Mouse (Mus musculus): ENCODE measurements around the gene Tbx2. TPM values are rescaled to one million over a fixed set of nuclear protein-coding genes. Genes with fewer than 3 reads are reported as not detected.

The Tbx2 gene
- polyA plus RNA-seq, 1 experiment from 2014 or later = 0.64 TPM

DNA sequence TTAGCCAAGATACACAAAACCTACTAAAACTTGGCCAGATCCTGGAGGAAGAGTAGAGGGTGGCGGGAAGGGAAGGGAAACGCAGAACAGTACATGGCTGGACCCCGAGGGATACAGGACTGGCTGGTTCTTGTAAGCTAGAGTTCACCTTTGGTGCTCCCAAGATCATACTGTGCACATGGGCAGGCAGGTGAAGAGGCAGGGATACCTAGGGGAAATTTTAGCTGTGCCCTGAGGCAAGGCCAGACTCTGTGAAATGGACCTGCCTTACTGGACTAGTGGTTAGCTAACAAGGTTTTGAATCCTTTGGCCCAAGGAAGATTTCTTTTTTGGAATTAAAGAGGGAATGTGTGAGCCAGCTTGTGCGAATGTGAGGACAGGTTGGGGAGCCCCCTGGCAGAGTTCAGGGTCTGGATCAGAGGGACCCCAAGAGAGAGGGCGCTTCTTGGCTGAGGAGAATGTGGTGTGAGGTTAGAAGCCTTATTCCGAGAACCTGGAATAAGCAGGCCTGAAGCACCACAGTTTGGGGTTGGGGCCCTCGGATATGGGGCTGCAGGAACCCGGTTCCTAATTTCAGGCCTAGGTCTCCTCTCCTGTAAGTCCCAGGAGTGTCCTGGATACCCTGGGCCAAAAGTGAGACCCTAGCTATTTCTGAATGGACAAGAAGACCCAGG, 56.8 kb downstream of the Tbx2 start:
- peaks cover 73% of the 10 kb centered on the region for H3K27me3 ChIP-seq (replicated peaks; ENCODE audit: control insufficient read depth, insufficient read depth, low read length)
- no peak overlapping the region for H3K27ac ChIP-seq (ENCODE audit: low read depth, low read length)
- H3K9ac ChIP-seq (ENCODE audit: low read depth, low read length) = no peak overlapping the region
- no peaks in the 10 kb centered on the region for H3K4me1 ChIP-seq (ENCODE audit: control insufficient read depth, insufficient read depth, low read depth, low read length)
- no peaks in the 10 kb centered on the region for H3K36me3 ChIP-seq (ENCODE audit: control insufficient read depth, insufficient read depth, low read length)
- H3K9me3 ChIP-seq (ENCODE audit: control insufficient read depth, low read length) = no peaks in the 10 kb centered on the region
- WGBS = 18% methylated on average over 8 of the region's 8 CpGs
- H3K4me3 ChIP-seq (ENCODE audit: low read length) = no peak overlapping the region
- no peak for ATAC-seq
- no peak overlapping the region for H3K4me2 ChIP-seq (ENCODE audit: low read length)

DNA sequence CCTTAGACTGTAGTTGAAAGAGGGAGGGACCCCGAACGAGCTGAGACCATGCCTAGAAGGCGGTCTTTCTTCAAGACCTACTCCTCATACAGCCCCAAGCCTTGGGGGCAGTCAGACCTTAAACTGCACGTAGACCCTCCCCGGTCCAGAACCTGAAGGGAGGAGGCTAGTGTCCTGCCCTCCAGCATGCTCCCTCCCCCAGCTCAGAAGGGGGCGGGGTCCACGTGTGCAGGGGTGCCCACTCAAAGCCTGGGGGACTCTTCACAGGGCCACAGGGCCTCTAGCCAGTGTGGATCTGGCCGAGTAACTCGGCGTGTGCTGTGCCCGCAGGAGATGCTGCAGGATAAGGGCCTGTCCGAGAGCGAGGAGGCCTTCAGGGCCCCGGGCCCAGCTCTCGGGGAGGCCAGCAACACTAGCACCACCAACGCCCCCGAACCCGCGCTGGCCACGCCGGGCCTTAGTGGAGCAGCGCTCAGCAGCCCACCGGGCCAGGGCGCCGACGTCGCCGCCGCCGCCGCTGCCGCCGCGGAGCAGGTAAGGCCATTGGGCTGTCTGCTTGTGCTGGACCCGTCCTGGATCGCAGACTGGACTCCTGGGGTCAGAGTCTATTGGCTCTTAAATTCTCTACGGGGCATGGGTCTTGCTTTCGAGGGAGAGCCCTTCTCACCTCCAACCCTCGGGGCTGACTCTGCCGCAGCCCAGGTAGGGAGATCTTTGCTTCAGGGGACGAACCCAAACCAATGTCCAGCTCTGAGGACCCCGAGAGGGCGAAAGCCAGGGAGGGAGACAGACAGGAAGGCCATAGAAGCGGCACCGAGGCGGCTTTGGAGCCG, 57.6 kb downstream of the Tbx2 start:
- H3K9me3 ChIP-seq (ENCODE audit: control insufficient read depth, low read length) = no peaks in the 10 kb centered on the region
- no peak for ATAC-seq
- peaks cover under 1% of the 10 kb centered on the region; the same call in 1 of the 2 replicates for H3K4me1 ChIP-seq (ENCODE audit: control insufficient read depth, insufficient read depth, low read depth, low read length)
- H3K27ac ChIP-seq (ENCODE audit: low read depth, low read length) = no peak overlapping the region
- no peak overlapping the region for H3K9ac ChIP-seq (ENCODE audit: low read depth, low read length)
- H3K4me3 ChIP-seq (ENCODE audit: low read length) = no peak overlapping the region
- no peaks in the 10 kb centered on the region for H3K36me3 ChIP-seq (ENCODE audit: control insufficient read depth, insufficient read depth, low read length)
- 3% methylated on average over 41 of the region's 47 CpGs for WGBS
- peaks cover 67% of the 10 kb centered on the region for H3K27me3 ChIP-seq (replicated peaks; ENCODE audit: control insufficient read depth, insufficient read depth, low read length)
- no peak overlapping the region for H3K4me2 ChIP-seq (ENCODE audit: low read length)

DNA sequence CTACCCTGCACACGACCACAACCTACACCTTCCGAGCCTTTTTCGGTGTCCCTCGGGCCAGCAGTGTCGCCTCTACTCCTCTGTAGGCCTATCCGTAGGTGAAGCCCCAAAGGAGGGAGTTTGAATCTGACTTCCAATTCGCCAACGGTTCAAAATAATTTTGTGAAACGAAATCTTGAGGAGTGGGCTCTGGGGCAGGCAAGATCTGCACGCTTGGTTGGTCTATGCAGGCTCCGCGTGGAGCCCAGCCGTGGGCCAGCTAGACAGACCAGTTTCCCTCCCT, 58.2 kb downstream of the Tbx2 start:
- 5% methylated on average over 13 of the region's 13 CpGs for WGBS
- Histone ChIP-seq H3K9me3 (ENCODE audit: control insufficient read depth, low read length) (no peaks in the 10 kb centered on the region), H3K4me3 (ENCODE audit: low read length) (no peak overlapping the region), H3K27me3 (replicated peaks; ENCODE audit: control insufficient read depth, insufficient read depth, low read length) (peaks cover 65% of the 10 kb centered on the region), H3K27ac (ENCODE audit: low read depth, low read length) (no peak overlapping the region), H3K9ac (ENCODE audit: low read depth, low read length) (no peak overlapping the region), H3K4me2 (ENCODE audit: low read length) (no peak overlapping the region), H3K4me1 (ENCODE audit: control insufficient read depth, insufficient read depth, low read depth, low read length) (peaks cover 3% of the 10 kb centered on the region; the same call in 1 of the 2 replicates), H3K36me3 (ENCODE audit: control insufficient read depth, insufficient read depth, low read length) (no peaks in the 10 kb centered on the region)
- no peak for ATAC-seq

DNA sequence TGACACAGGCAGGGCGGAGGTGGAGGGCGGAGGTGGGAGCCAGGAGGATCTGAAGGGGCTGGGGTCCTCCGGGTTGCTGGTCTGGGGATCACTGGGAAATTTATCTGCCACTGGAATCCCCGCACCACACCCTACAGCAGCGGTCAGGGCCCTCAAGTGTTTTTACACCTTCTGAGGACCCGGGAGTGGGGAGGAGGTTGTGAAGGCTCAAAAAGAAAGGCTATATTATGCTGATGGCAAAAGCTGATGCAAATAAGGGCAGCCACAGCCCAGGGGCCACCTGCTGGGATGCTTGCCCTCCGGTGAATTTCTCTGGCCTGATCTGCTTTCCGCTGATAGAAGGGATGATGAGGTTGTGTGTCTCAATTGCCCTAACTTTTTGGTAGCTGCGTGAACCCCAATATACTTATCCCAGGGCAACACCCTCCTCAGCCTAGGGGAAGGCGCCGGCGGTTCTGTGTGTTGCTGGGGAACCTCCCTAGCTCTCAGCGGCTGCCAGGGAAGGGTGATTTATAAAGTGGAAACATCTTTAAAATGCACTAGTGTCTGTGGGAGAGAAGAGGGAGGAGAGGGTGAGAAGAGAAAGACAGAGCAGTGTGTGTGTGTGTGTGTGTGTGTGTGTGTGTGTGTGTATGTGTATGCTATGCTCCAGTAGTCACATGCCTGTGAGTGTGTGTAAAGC, 58.8 kb downstream of the Tbx2 start:
- WGBS = under 1% methylated on average over 13 of the region's 13 CpGs
- Histone ChIP-seq H3K4me3 (ENCODE audit: low read length) (no peak overlapping the region), H3K27ac (ENCODE audit: low read depth, low read length) (no peak overlapping the region), H3K4me1 (ENCODE audit: control insufficient read depth, insufficient read depth, low read depth, low read length) (peaks cover 3% of the 10 kb centered on the region; the same call in 1 of the 2 replicates), H3K36me3 (ENCODE audit: control insufficient read depth, insufficient read depth, low read length) (no peaks in the 10 kb centered on the region), H3K9ac (ENCODE audit: low read depth, low read length) (no peak overlapping the region), H3K27me3 (replicated peaks; ENCODE audit: control insufficient read depth, insufficient read depth, low read length) (peaks cover 65% of the 10 kb centered on the region), H3K4me2 (ENCODE audit: low read length) (no peak overlapping the region), H3K9me3 (ENCODE audit: control insufficient read depth, low read length) (no peaks in the 10 kb centered on the region)
- no peak for ATAC-seq

Other genes with a start within 250 kb of the Tbx2 start
- gene Gm11444, start 17.8 kb downstream of the Tbx2 start, polyA plus RNA-seq (2015; fragmentation: Nextera tagmentation; extraction: Ambion mirVana) = not detected in 2 replicates
- 0.40 TPM in 2 replicates for gene Tbx4, start 53.9 kb downstream of the Tbx2 start, polyA plus RNA-seq (2015; fragmentation: Nextera tagmentation; extraction: Ambion mirVana)